Mouse (Mus musculus): ENCODE results near the gene Col18a1. TPM values are rescaled to one million over a fixed set of nuclear protein-coding genes. Genes with fewer than 3 reads are reported as not detected.

Col18a1 gene
- total RNA-seq, 2 experiments from 2014 or later, result 20.2 to 24.5 TPM

- DNase-seq, result no peak
- intact Hi-C loops (cut with DNase I; ENCODE audit: low total_unique reads), result no loop called here
Measured at GRCm38 (mm10) chr10:77120501-77120900, 45.8 kb downstream of the Col18a1 start.

- DNase-seq, result no peak
Measured at GRCm38 (mm10) chr10:77119437-77119836, 46.9 kb downstream of the Col18a1 start.

GRCm38 (mm10) chr10:77118361-77118760, 48.0 kb downstream of the Col18a1 start:
- no peak for DNase-seq
- intact Hi-C loops (cut with DNase I; ENCODE audit: low total_unique reads), result no loop called here

More at GRCm38 (mm10) chr10:77119437-77119836, 46.9 kb downstream of the Col18a1 start:
- intact Hi-C loops (cut with DNase I; ENCODE audit: low total_unique reads), result no loop called here

- no peak for DNase-seq
- intact Hi-C loops (cut with DNase I; ENCODE audit: low total_unique reads), result no loop called here
Measured at GRCm38 (mm10) chr10:77116537-77117455, 49.6 kb downstream of the Col18a1 start.

DNA sequence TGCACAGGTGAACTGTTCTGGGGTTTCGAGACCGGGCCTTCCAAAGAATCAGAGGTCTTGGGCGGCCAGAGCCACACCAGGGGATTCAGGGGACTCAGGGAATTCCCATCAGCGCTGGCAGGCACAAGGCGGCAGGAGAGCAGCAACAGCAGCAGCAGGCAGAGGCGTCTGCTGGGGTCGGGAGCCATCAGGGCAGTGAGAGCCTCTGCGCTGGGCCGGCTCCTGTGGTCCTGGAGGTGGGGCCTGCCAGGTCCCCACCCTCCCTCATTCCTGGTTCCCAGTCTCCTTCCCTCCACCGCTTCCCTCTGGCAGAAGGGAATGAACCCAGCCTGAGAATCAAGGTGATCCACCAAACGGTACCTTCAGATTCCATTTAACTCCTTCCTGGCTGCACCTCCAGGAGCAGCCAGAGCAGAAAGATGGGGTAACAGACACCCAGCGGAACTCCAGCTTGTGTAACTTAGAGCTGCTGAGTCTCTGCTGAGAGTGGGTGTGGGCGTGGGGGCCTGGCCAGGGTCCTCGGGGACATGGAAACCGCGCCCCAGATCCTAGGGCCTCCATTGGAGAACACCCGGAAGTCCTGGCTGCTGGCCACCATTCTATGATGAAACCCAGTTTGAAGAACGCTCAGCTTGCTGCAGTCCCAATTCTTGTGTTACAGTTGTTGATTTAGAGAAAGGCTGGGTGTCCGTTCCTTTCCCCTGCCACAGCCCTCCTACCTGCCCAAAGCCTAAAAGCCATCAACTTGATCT, 52.7 kb downstream of the Col18a1 start:
- DNase-seq, result peak; percentile 86
- intact Hi-C loops (cut with DNase I; ENCODE audit: low total_unique reads), result no loop called here

DNA sequence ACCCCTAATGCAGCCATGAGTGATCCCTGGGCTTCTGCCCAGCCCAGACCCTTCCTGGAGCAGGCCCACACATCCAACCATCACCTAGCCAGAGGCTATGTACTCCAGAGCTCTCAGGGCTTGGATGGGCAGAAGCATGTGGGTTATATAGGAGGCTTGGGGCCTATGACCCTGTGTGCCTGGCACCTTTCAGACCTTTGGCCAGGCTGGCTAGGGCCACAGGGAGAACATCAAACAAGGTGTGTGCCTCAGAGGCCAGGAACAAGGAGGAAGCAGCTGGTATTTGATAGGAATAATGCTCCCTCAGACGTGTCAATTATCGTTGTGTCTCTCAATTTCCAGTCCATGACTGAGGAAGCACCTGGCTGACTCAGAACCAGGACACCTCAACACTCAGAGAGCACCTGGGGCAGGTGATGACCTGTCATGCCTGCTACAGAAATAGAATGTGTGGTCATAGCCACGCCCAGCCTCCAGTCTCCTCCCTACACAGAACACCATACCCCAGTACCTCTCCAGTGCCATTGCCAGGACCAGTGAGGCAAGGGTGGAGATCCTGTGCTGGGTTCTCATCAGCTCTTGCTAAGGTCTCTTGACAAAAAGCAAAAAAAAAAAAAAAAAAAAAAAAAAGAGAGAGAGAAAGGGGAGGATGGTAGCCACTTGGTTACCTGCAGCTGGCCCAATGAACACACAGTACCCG, 54.6 kb downstream of the Col18a1 start:
- intact Hi-C loops (cut with DNase I; ENCODE audit: low total_unique reads), result no loop called here
- DNase-seq, result no peak

DNA sequence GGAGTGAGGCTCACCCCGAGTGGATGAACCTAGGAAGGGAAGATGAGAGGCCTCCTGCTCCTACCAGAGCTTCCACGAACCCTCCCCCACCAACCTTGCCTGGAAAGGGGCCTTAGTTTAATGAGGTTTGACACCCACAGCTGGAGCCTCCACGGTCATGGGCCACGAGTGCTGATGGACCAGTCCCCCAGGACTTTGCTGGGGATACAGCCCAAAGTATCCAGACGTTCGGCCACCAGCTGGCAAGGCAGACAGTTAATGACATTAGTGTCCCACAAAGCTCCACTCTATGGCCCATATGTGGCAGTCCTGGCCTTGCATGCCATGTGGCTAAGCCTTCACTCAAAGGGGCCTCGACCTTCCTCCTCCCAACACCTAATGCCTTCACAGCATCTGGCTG, 55.5 kb downstream of the Col18a1 start:
- intact Hi-C loops (cut with DNase I; ENCODE audit: low total_unique reads), result no loop called here
- no peak for DNase-seq

- intact Hi-C loops (cut with DNase I; ENCODE audit: low total_unique reads), result no loop called here
- no peak for DNase-seq
Measured at GRCm38 (mm10) chr10:77110010-77110409, 56.3 kb downstream of the Col18a1 start.

GRCm38 (mm10) chr10:77108106-77108505, 58.2 kb downstream of the Col18a1 start:
- no peak for DNase-seq

DNA sequence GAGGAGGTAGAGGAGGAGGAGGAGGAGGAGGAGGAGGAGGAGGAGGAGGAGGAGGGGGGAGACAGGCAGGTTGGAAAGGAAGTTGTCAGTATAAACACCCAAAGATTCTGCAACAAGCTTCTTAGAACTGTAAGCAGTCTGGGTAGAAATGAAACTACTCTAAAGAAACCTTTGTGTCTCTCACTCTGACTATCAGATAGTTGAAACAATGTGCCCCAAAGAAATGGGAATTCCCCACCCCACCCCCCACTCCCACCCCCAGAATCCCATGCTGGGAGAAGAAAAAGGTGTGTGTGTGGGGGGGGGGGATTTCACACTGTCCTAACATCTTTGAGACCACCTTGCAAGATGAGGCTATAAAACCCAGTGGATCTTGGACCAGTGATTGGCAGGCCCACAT, 62.0 kb downstream of the Col18a1 start:
- no peak for DNase-seq
- intact Hi-C loops (cut with DNase I; ENCODE audit: low total_unique reads), result no loop called here

More at GRCm38 (mm10) chr10:77108106-77108505, 58.2 kb downstream of the Col18a1 start:
- intact Hi-C loops (cut with DNase I; ENCODE audit: low total_unique reads), result no loop called here

- intact Hi-C loops (cut with DNase I; ENCODE audit: low total_unique reads), result no loop called here
- DNase-seq, result no peak
Measured at GRCm38 (mm10) chr10:77103689-77104088, 62.7 kb downstream of the Col18a1 start.

DNA sequence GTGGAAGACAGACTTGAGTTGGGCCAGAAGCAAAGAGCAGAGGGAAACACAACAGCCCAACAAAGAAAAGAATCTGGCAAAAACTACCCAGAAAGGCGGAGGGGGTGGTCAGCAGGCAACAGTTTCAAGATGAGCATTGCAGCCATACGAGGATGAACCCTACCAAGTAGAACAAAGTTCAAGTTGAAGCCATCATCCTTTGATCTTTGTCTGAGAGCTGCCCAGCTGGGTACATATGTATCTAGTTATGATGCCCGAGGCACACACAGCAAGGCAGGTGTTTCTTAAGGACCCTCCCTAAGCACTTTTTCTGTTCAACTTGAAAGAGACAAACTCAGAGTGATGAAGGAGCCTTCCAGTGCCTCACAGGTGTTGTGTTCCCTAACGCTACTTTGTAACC, 66.6 kb downstream of the Col18a1 start:
- DNase-seq, result no peak
- intact Hi-C loops (cut with DNase I; ENCODE audit: low total_unique reads), result no loop called here

GRCm38 (mm10) chr10:77098619-77099018, 67.7 kb downstream of the Col18a1 start:
- intact Hi-C loops (cut with DNase I; ENCODE audit: low total_unique reads), result no loop called here
- DNase-seq, result no peak

DNA sequence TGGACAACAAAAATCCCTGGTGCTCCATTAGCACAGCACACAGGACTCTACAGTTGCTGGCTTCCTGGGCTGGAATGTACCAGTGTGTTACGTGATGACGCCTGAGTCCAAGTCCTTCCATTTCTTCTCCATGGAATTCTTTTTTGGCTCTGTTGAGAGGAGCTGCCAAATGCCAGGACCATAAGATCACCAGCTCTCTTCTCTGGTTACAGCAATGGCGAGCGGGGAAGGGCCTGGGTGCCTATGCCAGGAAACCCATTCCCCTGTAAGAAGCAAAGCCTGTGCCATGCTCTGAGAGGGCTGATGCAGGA, 68.5 kb downstream of the Col18a1 start:
- DNase-seq, result no peak
- intact Hi-C loops (cut with DNase I; ENCODE audit: low total_unique reads), result no loop called here

- no peak for DNase-seq
- intact Hi-C loops (cut with DNase I; ENCODE audit: low total_unique reads), result no loop called here
Measured at GRCm38 (mm10) chr10:77097006-77097889, 69.1 kb downstream of the Col18a1 start.

DNA sequence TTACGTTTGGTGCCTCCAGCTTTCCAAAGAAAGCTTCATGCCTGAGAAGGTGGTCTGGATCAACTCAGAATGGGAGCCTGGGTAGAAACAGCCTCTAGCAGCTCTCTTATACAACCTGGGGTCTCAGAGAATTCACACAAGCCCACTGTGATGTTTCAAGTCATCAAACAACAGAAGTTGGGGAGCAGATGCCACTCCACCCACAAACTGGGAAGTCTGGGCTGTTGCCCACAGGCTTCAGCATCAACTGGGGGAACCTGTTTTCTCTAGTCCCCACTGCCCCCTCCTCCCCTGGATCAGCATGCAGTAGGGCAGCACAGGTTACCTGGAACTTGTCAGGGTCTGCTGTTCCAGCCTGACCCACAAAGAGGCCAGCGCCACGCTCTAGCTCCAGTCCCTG, 70.7 kb downstream of the Col18a1 start:
- intact Hi-C loops (cut with DNase I; ENCODE audit: low total_unique reads), result no loop called here
- no peak for DNase-seq

DNA sequence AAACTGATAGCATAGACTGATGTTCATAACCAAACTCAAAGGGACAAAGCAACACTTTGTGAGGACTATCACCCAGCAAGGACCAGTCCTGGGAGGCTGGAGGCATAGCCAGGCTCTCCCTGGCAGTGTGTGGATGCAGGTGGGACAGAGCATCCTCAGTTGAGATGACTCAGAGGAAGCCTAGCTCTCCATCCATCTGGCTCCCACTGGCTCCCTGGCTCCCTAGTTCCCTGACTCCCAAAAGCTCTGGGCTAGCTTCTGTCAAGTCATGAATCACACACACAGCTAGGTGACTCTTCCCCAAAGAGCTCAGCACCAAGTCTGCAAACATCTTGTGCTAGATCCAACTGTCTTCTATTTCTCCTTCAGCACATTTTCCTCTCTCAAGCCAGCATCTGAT, 72.5 kb downstream of the Col18a1 start:
- intact Hi-C loops (cut with DNase I; ENCODE audit: low total_unique reads), result no loop called here

DNA sequence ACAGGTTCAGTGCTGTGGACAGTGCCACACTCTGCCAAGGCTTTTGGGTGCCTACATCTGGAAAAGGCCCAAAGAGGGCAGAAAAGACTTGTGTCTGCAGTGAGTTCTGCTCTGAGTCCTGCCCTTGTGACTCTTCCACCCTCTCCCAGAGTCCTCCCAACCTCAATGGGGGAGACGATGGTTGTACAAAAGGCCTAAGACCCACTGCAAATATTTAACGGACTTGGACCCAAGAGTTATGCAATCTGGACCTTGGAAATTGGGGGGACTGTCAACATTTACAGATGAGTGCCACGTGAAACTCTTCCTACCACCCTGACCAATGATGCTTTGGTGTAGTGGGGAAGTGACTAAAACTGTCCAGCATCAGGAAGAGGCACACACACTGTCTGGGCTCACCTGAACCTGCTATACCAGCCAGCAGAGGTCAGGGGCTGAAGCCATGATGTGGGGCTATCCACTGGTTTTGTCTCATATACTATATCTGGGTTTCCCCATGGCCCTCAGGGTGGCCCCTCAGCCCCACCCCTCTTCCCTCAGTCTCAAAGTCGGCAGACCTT, 74.7 kb downstream of the Col18a1 start:
- intact Hi-C loops (cut with DNase I; ENCODE audit: low total_unique reads), result no loop called here
- DNase-seq, result no peak

More for the DNA sequence above, 72.5 kb downstream of the Col18a1 start:
- no peak for DNase-seq

DNA sequence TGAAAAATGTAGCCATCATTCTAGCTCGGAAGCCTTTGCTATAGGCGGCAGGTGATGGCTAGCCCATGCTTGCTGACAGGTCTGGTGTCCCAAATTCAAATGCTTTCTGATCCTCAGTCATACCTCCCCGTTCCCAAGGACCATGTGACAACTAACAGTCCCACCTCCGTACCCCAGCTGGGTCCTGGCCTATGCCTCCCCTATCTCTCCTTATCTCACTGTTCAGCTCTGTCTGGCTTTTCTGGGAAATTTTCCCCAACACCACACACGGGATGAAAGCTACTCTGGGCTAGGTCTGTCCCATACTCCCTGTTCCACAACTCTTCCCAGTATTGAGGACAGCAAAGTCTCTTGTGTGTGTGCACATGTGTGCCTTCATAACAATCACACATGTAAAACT, 76.3 kb downstream of the Col18a1 start:
- DNase-seq, result no peak
- intact Hi-C loops (cut with DNase I; ENCODE audit: low total_unique reads), result no loop called here

All from gastrocnemius, postnatal 14 days (tissue).